Mouse (Mus musculus) cerebellum, postnatal 36 days (tissue): Measurements from ENCODE around the gene Slc4a8.

ENCODE experiments used
- DNase-seq, 2 experiments: peaks; one replicate each; pipeline ENCODE4 v3.0.0; 2021 to 2022; ENCODE audit warnings: mixed read lengths in 2 of 2

The Slc4a8 gene

GRCm38 (mm10) chr15:100832784-100833183 is 71.2 kb downstream of the Slc4a8 start:
- DNase-seq = no peak

DNA sequence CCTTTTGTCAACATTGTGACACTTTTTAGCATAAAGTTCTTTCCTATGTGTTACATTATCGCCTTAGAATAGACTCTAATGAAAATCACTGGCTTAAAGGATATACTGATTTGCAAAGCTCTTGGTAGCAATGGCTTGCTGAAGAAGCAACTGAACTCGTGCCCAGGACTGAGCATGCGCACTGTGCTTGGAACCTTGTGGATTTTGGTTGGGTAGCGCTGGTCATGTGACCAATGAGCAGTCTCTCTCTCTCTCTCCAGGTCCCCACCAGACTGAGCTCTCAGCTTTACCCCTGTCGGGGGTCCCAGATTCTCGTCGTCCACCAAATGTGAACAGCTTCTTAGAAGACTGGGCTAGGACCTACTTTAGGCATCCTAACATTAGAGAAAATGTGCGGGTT is 75.2 kb downstream of the Slc4a8 start:
- no peak for DNase-seq

GRCm38 (mm10) chr15:100838607-100839207 is 77.2 kb downstream of the Slc4a8 start:
- peak; percentile 74 to 79 for DNase-seq

- no peak for DNase-seq
These were observed 82.8 kb downstream of the Slc4a8 start for GRCm38 (mm10) chr15:100844336-100844735.

DNA sequence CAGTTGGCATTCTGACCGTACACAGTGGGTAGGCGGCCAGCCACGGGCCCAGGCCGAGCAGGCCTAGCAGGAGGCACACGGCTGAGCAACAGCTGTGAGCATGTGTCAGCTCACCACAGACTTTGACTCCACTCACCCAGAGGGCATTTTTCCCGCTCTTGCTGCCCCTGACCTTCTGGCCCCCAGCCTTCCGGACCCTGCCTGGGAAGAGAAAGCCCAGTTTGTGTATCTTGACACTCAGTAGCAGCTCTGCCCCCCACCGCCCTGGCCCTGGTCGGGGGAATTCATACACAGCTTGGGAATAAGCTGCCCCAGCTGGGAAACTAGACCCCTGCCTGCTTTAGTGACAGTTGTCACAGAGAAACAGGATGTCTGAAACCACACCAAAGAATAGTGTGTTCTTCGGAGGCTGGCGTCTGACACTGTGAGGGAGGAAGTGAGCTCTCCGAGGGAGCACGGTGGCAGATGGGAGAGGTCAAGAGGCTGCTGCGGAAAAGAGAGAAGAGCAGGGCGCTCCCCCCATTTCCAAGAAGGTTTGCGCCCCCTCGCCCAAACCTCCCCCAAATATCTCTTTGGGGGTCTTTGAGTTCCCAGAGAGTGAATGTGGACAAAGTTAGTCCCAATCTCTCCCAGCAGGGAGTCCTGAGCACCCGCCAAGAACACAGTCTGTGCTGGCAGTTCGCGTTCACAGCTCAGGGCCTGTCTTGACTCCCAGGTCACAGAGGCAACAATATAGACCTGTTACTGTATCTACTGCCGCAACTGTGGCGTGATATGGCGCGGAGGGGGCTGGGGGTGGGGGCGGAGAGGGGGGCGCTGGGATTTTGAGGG is 83.7 kb downstream of the Slc4a8 start:
- DNase-seq = peak; percentile 35 to 42

- no peak for DNase-seq
These were observed 85.6 kb downstream of the Slc4a8 start for GRCm38 (mm10) chr15:100847193-100847592.

GRCm38 (mm10) chr15:100857586-100857985 is 96.0 kb downstream of the Slc4a8 start:
- no peak for DNase-seq

- no peak for DNase-seq
These were observed 99.3 kb downstream of the Slc4a8 start for GRCm38 (mm10) chr15:100860856-100861255.

DNA sequence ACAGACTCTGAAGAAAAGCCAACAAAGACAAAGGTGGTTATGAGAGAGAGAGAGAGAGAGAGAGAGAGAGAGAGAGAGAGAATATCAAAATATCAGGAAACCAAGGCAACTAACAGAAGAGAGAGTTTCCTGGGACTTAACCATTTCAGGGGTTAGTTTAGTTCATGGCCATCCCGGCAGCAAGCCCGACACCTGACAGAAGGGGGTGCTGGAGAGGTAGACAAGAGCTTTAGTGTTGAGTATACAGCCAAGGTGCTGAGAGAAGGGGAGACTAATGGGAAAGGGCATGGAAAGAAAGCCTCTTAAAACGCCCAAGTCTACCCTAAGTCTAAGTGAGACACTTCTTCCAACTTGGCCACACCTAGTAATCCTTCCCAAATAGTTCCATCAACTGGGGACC is 104.0 kb downstream of the Slc4a8 start:
- DNase-seq = no peak

- DNase-seq = no peak
These were observed 108.0 kb downstream of the Slc4a8 start, which contains the start of gene Scn8a for GRCm38 (mm10) chr15:100869558-100869957. Scn8a (plus strand) TSS chr15:100869858.

DNA sequence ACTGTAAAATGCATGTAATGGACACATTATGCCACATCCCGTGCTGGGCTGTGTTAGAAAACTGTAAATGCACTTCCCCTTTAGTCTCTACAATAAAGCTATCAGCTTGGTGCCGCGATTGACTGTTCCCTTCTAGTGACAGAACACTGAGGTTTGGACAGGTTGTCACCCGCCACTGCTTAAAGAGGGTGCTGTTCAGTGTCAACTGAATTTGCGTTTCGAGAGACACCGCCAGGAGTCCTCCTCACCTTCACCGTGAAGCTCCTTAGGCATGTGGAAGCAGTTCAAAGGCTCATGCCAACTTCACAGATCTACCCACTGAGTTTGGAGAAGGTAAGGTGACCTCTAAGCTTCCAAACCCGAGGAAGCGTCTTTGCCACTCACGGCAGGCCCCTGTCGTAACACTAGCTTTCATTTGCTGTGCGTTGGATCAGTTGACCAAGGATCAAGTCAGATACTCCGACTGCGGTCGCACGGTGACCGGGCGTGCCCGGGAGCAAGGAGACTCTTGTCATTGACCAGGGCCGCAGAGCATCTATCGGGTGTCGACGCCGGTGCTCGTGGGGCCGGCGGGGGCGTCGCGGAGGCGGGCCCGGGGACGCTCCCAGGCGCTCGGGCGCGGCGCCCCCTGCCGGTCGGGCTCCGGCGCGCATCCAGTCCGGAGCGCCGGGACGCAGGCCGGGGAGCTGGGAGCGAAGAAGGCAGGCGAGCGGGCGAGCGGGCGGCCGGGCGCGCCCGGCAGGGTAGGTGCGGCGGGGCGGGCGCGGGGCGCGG is 108.6 kb downstream of the Slc4a8 start:
- peak; percentile 84 to 88 for DNase-seq

GRCm38 (mm10) chr15:100870775-100871106 is 109.2 kb downstream of the Slc4a8 start:
- peak; percentile 72 to 84 for DNase-seq

DNA sequence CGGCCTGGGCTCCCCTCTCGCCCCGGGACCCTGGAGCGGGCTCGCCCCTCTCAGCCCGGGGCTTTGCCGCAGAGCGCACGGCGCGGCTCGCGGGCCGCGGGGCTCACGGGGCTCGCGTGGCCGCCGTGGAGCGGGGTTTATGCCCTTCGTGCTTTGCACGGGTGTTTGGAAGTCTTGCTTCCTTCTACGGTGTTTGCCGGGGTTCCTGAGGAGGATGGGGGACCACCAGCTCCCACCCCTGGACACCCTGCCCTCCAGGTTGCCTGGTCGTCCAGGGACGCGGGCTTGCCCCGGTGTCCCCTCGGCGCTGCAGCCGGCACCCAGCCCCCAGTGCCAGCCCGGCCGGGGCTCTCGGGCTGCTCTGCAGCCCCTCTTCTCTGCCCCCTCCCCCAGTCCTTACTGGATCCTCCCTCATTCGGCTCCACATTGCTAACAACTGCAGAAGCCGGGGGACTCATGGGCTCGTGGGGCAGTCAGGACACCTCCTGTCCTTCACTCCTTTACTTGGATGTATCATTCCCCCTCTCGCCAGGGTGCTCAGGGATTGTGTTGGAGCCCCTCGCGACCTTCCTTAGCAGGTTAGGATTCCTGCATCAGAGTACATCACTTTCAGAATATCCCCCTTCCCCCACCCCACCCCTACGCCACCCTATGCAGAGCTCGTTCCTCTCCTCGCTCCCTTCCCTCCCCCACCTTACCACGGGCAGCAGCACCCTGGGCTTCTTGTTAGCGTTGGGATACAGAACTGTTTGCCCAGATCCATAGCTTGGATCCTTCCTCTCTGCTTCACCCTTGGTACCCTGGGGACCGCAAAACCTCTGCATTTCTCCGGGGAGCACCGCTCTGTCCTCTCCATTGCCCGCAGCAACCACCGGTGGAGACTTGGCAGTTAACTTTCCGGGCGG is 109.8 kb downstream of the Slc4a8 start:
- DNase-seq = peak; percentile 38 to 56

DNA sequence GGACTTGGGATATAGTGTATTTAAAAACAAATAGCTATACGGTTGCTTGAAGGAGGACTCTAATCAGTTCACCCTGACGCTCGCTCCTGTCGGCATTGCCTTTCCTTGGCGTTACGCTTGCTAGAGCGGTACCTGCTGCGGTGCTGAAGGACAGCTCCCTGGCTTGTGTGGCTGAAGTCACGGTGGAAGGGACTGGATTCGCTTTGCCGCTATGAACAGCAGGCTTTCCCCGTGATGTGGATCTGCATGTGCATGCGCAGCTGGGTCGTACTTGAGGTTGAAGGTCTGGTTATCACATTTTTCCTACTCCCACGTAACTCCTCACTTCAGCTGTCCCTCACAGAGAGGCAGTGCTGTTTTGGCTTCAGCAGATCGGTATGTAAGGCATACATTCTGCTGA is 111.6 kb downstream of the Slc4a8 start:
- peak; percentile 51 to 53 for DNase-seq
